Mouse (Mus musculus): ENCODE measurements around the gene Accsl.

Gene Accsl

GRCm38 (mm10) chr2:93808071-93808470, 60.9 kb downstream of the Accsl start:
- no peak for DNase-seq (ENCODE audit: low read depth)

GRCm38 (mm10) chr2:93807440-93807839, 61.5 kb downstream of the Accsl start:
- no peak for DNase-seq (ENCODE audit: low read depth)

- DNase-seq (ENCODE audit: low read depth), result no peak
Observed at GRCm38 (mm10) chr2:93806487-93807201, 62.3 kb downstream of the Accsl start.

- DNase-seq (ENCODE audit: low read depth), result no peak
Observed at GRCm38 (mm10) chr2:93805523-93805922, 63.4 kb downstream of the Accsl start.
